Mouse (Mus musculus) midbrain, embryonic 12.5 days (tissue): ENCODE data around the gene App. TPM values are rescaled to one million over a fixed set of nuclear protein-coding genes. Genes with fewer than 3 reads are reported as not detected.

ENCODE experiments used
- ATAC-seq: fragments of 200-750 bp; cut with Nextera tagmentation; 2 replicates; pipeline ENCODE4 v1.8.0; 2017; ENCODE audit warnings: low read depth, moderate TSS enrichment, moderate library complexity; ENCODE audit not compliant: low FRiP score
- H3K27ac ChIP-seq: fragments of 300-500 bp; sonication (generic); replicated peaks from 2 replicates; pipeline ENCODE4 v1.5.1; 2016; ENCODE audit warnings: mild to moderate bottlenecking
- H3K27me3 ChIP-seq: fragments of 300-500 bp; sonication (generic); 2 replicates; pipeline ENCODE4 v1.6.1; 2016; ENCODE audit warnings: mild to moderate bottlenecking
- H3K36me3 ChIP-seq: fragments of 300-500 bp; sonication (generic); 2 replicates; pipeline ENCODE4 v1.6.1; 2016
- H3K4me1 ChIP-seq: fragments of 300-500 bp; sonication (generic); 2 replicates; pipeline ENCODE4 v1.6.1; 2016
- H3K4me2 ChIP-seq: fragments of 300-500 bp; sonication (generic); replicated peaks from 2 replicates; pipeline ENCODE4 v1.6.1; 2016; ENCODE audit warnings: mild to moderate bottlenecking, moderate library complexity
- H3K4me3 ChIP-seq: fragments of 300-500 bp; sonication (generic); 2 replicates; pipeline ENCODE4 v1.5.1; 2016; ENCODE audit warnings: mild to moderate bottlenecking
- H3K9ac ChIP-seq: fragments of 300-500 bp; sonication (generic); replicated peaks from 2 replicates; pipeline ENCODE4 v1.6.1; 2016; ENCODE audit warnings: mild to moderate bottlenecking, moderate library complexity
- H3K9me3 ChIP-seq: fragments of 300-500 bp; sonication (generic); 2 replicates; pipeline ENCODE4 v1.6.1; 2016; ENCODE audit warnings: mild to moderate bottlenecking
- WGBS: fragments of 180-500 bp; shearing (Covaris S2); methylation state at CpG from one replicate; pipeline ENCODE4 v1.1.7; 2016; 5-methylcytosine and 5-hydroxymethylcytosine counted together
- polyA plus RNA-seq: library from polyadenylated mRNA; unstranded; fragments of >200 nt; fragmentation: Nextera tagmentation; extraction: Ambion mirVana; gene quantifications from 2 replicates; pipeline ENCODE4 v1.2.1, GENCODE M21; 2016

The App gene
- polyA plus RNA-seq, 1 experiment from 2014 or later: 218 TPM

DNA sequence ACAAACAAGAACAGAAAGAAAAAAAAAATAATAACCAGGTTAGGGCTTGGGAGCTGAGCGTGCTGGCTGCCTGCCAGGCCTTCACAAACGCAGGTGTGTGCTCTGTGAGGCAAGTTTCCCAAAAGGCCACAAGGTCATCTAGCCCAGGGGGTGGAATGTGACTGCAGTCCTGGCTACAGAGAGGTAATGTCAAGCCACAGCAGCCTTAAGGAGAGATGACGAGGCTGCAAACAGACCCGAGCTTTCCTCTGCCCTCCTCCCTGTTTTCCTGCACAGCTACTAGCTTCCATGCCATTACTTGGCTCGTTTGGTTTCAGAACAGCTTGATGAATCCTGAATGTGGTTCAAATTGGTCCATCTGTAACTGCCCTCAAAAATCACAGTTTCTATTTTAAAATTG lies 4.7 kb downstream of the App start:
- 67% methylated on average over 5 of the region's 5 CpGs for WGBS

DNA sequence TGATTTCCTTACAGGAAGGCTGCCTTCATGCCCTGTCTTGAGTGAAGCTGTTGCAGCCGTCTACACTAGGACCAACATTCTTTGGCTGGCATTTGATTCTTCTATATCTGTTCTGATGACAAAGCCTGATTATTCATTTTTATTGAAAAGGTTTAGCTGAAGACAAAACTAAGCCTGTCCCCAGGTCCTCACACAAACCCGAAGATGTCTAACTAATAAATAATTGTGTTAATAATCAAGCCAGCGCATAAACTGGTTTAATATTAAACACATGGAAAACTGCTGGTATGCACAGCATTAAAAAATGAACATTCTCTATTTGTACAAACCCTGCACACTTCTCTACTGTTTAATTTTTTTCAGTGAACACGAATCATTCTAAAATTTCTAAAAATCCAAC lies 7.4 kb downstream of the App start:
- Histone ChIP-seq H3K27me3 (no peaks in the 10 kb centered on the region), H3K9me3 (no peaks in the 10 kb centered on the region), H3K4me1 (peaks cover 24% of the 10 kb centered on the region), H3K9ac (no peak overlapping the region), H3K4me3 (no peak overlapping the region), H3K36me3 (peaks cover 8% of the 10 kb centered on the region; the same call in 1 of the 2 replicates), H3K4me2 (no peak overlapping the region), H3K27ac (no peak overlapping the region)
- WGBS: 79% methylated on average over 4 of the region's 4 CpGs
- no peak for ATAC-seq

More for the DNA sequence above, 4.7 kb downstream of the App start:
- H3K27me3 ChIP-seq: no peaks in the 10 kb centered on the region
- H3K4me1 ChIP-seq: peaks cover 25% of the 10 kb centered on the region
- no peak overlapping the region for H3K27ac ChIP-seq
- H3K9me3 ChIP-seq: no peaks in the 10 kb centered on the region
- H3K4me3 ChIP-seq: no peak overlapping the region
- no peak for ATAC-seq
- H3K9ac ChIP-seq: no peak overlapping the region
- no peak overlapping the region for H3K4me2 ChIP-seq
- H3K36me3 ChIP-seq: peaks cover 8% of the 10 kb centered on the region; the same call in 1 of the 2 replicates

DNA sequence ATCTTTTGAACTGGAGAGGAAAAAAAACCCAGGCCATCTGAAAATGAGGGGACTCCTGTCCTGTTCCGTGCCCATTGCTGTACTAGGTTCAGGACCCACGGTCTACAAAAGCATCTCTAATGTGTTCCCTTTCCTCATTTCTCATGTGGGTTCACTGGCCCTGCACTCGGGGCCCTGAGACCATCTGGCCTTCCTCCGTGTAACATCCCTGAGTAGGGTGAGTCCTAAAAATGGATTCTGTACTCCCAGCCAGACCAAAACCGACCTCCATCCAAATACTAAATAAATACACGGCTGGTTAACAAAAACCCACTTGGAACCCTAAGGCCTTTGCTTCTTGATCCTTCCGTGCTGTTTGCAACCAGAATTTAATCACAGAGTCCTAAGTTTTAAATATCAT lies 7.9 kb downstream of the App start:
- H3K27me3 ChIP-seq: no peaks in the 10 kb centered on the region
- WGBS: 77% methylated on average over 7 of the region's 7 CpGs
- H3K4me3 ChIP-seq: no peak overlapping the region
- H3K4me1 ChIP-seq: peaks cover 18% of the 10 kb centered on the region
- ATAC-seq: no peak
- no peaks in the 10 kb centered on the region for H3K9me3 ChIP-seq
- no peak overlapping the region for H3K4me2 ChIP-seq
- H3K27ac ChIP-seq: no peak overlapping the region
- peaks cover 8% of the 10 kb centered on the region; the same call in 1 of the 2 replicates for H3K36me3 ChIP-seq
- no peak overlapping the region for H3K9ac ChIP-seq

DNA sequence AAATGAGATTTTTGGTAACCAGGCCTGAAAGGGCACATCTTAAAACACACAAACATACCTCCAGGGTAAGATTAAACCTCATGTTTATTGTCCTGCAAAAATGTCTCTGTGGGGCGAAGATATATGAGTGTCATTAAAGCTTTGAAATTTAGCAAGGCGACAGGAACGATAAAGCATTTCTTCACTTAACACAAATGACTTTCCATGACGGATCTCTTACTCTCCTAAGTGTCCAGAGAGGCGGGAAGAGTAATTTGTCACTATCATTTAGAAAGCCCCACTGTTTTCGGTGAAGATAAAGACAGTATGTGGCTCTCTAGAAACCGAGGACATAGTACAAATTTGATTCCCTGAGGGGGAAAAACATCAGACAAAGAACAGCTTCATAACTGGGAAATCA lies 8.4 kb downstream of the App start:
- 79% methylated on average over 7 of the region's 7 CpGs for WGBS

DNA sequence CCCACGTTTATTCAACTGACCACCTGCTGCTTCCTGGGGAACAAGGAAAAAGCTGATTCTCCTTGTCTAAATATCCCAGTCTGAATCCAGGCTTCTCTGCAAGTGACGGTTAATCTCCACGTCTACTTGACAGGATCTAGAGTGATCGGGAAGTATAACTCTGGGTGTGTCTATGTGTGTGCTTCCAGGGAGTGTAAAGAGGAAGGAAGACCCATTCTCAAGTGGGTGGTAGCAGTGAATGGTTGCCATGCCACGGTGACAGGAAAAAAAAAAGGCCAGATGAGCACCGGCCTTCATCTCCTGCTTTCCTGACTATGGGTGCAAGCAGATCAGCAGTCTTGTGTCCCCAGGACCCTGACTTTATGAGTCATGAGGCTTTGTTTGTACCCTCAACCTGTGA lies 10.8 kb downstream of the App start:
- Histone ChIP-seq H3K36me3 (peaks cover 8% of the 10 kb centered on the region; the same call in 1 of the 2 replicates), H3K27me3 (no peaks in the 10 kb centered on the region), H3K9ac (no peak overlapping the region), H3K9me3 (no peaks in the 10 kb centered on the region), H3K4me1 (0 out of 2 replicates have a peak, but pooled peaks cover 3% of the 10 kb centered on the region), H3K27ac (no peak overlapping the region), H3K4me3 (no peak overlapping the region), H3K4me2 (no peak overlapping the region)
- 81% methylated on average over 6 of the region's 6 CpGs for WGBS
- no peak for ATAC-seq

More for the DNA sequence above, 8.4 kb downstream of the App start:
- H3K27ac ChIP-seq: no peak overlapping the region
- H3K9ac ChIP-seq: no peak overlapping the region
- H3K4me1 ChIP-seq: peaks cover 13% of the 10 kb centered on the region; the same call in 1 of the 2 replicates
- H3K9me3 ChIP-seq: no peaks in the 10 kb centered on the region
- no peaks in the 10 kb centered on the region for H3K27me3 ChIP-seq
- no peak overlapping the region for H3K4me3 ChIP-seq
- no peak overlapping the region for H3K4me2 ChIP-seq
- H3K36me3 ChIP-seq: peaks cover 8% of the 10 kb centered on the region; the same call in 1 of the 2 replicates
- no peak for ATAC-seq

DNA sequence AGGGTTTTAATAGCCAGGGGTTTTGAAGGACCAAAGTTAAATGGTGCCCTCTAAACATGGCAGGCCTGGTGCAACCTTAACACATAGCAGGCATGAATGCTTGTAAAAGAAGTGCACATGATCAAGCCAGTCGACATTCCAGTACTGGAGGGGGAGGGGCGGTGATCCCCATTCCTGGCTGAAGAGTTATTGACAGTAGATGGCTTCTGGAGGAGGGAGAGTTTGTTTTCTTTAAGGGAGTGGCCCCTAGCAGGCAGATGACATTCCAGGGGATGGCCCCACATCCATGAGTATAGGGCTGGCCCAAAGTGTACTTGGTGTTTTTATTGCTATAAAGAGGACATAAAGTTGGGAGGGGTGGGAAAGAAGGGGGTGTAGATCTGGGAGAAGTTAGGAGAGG lies 13.4 kb downstream of the App start:
- no peaks in the 10 kb centered on the region for H3K36me3 ChIP-seq
- 86% methylated on average over 2 of the region's 2 CpGs for WGBS

DNA sequence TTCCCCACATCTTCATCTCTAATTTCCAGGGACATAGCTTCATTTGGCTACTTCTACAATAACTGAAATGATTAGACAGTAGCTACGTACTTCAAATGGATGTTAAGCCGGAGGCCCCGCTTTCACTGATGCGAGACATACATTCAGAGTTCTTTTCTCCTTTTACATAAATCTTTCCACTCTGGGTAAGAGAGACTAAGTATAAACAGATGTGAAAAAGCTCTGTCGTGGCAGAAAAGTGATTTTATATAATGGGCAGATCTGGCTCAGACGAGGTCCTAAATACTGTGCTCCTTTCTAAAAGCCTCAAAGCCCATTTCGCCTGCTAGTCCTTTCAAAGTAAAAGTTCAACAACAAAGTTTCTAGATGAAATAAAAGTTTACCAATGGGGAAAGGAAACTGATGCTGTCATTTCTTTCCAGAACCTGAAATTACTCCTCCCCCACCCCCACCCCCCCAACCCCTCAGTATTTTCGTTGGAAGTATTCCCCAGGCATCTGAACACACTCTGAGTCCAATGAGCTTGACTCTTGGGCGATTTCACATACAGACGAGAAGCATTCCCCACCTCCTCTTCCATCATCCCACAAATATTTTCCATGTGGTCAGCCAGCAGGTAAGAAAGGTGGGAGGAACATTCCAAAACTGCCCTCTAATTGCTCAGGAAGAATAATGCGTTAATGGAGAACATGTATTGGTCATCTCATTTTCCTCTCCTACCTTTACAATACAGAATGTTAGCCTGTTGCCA lies 15.6 kb downstream of the App start:
- Histone ChIP-seq H3K36me3 (no peaks in the 10 kb centered on the region), H3K9ac (no peak overlapping the region), H3K4me2 (no peak overlapping the region), H3K27ac (no peak overlapping the region), H3K4me3 (no peak overlapping the region), H3K4me1 (peaks cover 8% of the 10 kb centered on the region; the same call in 1 of the 2 replicates), H3K9me3 (no peaks in the 10 kb centered on the region), H3K27me3 (no peaks in the 10 kb centered on the region)
- no peak for ATAC-seq
- 87% methylated on average over 11 of the region's 11 CpGs for WGBS

More for the DNA sequence above, 13.4 kb downstream of the App start:
- no peak for ATAC-seq
- H3K4me3 ChIP-seq: no peak overlapping the region
- H3K27me3 ChIP-seq: no peaks in the 10 kb centered on the region
- no peak overlapping the region for H3K9ac ChIP-seq
- no peak overlapping the region for H3K4me2 ChIP-seq
- H3K9me3 ChIP-seq: no peaks in the 10 kb centered on the region
- H3K4me1 ChIP-seq: peaks cover 6% of the 10 kb centered on the region; the same call in 1 of the 2 replicates
- no peak overlapping the region for H3K27ac ChIP-seq

DNA sequence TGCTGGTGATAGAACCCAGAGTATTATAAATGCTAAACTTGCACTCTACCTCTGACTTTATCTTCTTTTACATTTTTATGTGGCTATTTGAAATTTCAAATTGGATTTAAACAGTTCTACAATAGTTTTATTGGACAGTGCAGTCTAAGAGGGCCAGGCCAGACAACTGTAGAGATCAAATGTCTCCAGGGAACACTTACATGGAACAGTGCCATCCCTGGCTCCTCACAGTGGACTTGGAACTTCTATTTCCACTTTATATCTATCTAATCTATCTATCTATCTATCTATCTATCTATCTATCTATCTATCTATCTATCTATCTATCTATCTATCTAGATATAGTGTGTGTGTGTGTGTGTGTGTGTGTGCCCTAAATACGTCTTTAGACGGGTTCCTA lies 16.4 kb downstream of the App start:
- H3K4me2 ChIP-seq: no peak overlapping the region
- H3K27ac ChIP-seq: no peak overlapping the region
- no peaks in the 10 kb centered on the region for H3K27me3 ChIP-seq
- H3K9me3 ChIP-seq: no peaks in the 10 kb centered on the region
- peaks cover 10% of the 10 kb centered on the region for H3K4me1 ChIP-seq
- no peaks in the 10 kb centered on the region for H3K36me3 ChIP-seq
- H3K4me3 ChIP-seq: no peak overlapping the region
- 89% methylated on average over 2 of the region's 2 CpGs for WGBS
- H3K9ac ChIP-seq: no peak overlapping the region
- ATAC-seq: no peak

DNA sequence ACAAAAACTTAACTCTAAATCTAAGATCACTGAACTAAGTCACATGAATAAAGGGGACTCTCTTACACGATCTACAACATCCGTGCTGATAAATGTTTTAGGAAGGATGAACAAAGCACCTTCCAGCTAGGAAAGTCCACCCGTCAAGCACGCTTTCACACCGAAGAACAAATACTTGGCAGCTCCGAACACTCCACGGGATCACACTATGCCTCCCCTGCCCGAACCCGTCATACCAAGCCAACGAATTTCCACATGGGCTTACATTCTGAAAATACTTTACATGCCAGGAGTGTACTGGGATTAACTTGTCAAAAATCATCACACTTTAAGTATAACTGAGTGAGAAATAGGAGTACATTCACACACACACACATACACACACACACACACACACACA lies 17.7 kb downstream of the App start:
- Histone ChIP-seq H3K9me3 (no peaks in the 10 kb centered on the region), H3K27ac (no peak overlapping the region), H3K9ac (no peak overlapping the region), H3K27me3 (no peaks in the 10 kb centered on the region), H3K36me3 (no peaks in the 10 kb centered on the region), H3K4me3 (no peak overlapping the region), H3K4me1 (peaks cover 20% of the 10 kb centered on the region), H3K4me2 (no peak overlapping the region)
- ATAC-seq: no peak
- 65% methylated on average over 10 of the region's 10 CpGs for WGBS

DNA sequence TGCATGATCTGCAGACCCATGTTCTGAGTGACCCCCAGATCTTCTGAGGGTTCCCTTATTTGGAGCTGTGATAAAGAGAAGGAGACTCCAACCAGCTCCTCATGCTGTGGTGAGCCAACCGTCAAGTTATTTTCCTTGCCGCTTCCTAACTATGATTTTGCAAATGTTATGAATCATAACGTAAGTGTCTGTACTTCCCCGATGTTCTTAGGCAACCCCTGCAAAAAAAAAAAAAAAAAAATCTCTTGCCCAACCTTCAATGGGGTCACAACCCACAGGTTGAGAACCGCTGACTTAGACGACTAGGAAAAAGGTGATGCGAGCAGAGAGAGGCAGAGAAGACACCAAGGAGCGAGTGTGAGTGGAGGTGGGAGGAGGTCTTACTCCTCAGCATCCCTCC lies 21.1 kb downstream of the App start:
- WGBS: 89% methylated on average over 8 of the region's 8 CpGs
- Histone ChIP-seq H3K9me3 (no peaks in the 10 kb centered on the region), H3K27ac (no peak overlapping the region), H3K9ac (no peak overlapping the region), H3K4me2 (no peak overlapping the region), H3K4me3 (no peak overlapping the region), H3K36me3 (no peaks in the 10 kb centered on the region), H3K27me3 (no peaks in the 10 kb centered on the region), H3K4me1 (peaks cover 22% of the 10 kb centered on the region)
- no peak for ATAC-seq

DNA sequence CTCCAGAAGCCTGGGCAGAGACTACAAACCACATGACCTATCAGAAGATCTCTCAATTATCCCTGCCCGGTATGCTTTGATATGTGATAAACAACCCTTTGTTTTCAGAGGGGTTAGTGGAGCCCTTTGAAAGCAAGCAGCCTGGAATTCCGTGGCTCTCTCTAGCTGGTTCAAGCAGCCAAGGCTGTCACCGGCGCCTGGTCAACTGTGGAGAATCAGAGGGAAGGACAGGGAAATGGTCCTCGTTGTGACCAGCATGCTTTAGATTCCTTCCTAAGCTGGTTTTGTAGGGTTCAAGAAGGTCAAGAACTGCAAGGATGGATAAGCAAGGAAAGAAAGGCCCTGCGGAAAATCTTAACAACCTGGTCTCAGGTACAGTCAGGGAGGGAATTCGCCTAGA lies 21.9 kb downstream of the App start:
- no peak for ATAC-seq
- WGBS: 20% methylated on average over 7 of the region's 7 CpGs
- Histone ChIP-seq H3K9me3 (no peaks in the 10 kb centered on the region), H3K36me3 (no peaks in the 10 kb centered on the region), H3K4me2 (no peak overlapping the region), H3K27ac (no peak overlapping the region), H3K27me3 (no peaks in the 10 kb centered on the region), H3K4me3 (no peak overlapping the region), H3K9ac (no peak overlapping the region), H3K4me1 (peaks cover 22% of the 10 kb centered on the region)

DNA sequence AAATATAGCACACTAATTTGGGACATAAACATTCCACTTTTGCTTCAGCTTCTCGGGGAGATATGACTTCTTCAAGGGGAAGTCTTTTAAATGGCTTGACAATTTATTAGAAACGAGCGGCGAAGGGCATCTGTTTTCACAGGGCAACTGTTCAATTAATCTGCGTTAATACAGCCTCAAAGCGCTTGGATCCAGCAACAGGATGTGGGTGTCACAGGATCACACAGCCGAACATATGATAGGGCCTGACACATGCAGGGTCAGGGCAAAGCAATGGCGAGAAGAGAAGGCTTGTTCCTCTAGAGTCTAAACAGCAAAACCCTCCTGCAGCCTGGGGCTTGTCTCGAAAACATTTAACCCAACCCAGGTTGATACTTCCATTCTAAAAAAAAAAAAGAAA lies 22.7 kb downstream of the App start:
- H3K9ac ChIP-seq: no peak overlapping the region
- H3K9me3 ChIP-seq: no peaks in the 10 kb centered on the region
- no peaks in the 10 kb centered on the region for H3K36me3 ChIP-seq
- ATAC-seq: no peak
- no peak overlapping the region for H3K4me2 ChIP-seq
- 66% methylated on average over 9 of the region's 9 CpGs for WGBS
- no peaks in the 10 kb centered on the region for H3K27me3 ChIP-seq
- no peak overlapping the region for H3K27ac ChIP-seq
- H3K4me1 ChIP-seq: peaks cover 21% of the 10 kb centered on the region
- no peak overlapping the region for H3K4me3 ChIP-seq

DNA sequence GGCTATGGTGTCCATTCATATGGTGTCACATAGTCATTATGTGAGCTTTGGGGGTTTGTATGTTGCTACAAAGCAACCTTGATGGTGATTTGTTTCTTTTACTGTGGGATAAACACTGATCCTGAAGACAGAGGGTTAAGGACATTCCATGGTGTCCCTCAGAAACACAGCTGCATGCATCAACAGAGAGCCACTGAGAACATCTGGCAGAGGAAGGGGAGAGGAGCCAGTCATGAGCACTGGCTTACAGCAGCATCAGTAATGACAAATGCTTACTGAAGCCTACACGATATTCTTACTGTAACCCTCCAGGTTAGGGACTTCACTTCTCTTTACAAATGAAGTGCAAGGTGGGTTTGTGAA lies 24.1 kb downstream of the App start:
- Histone ChIP-seq H3K27ac (no peak overlapping the region), H3K27me3 (no peaks in the 10 kb centered on the region), H3K9ac (no peak overlapping the region), H3K9me3 (no peaks in the 10 kb centered on the region), H3K4me3 (no peak overlapping the region), H3K4me2 (no peak overlapping the region), H3K36me3 (no peaks in the 10 kb centered on the region), H3K4me1 (peaks cover 24% of the 10 kb centered on the region)
- peak; percentile 32; the same call in 1 of the 2 replicates for ATAC-seq
- 86% methylated on average over 1 of the region's 1 CpGs for WGBS
